Mouse (Mus musculus) heart, embryonic 13.5 days (tissue): ENCODE results near the gene Nkap. TPM values are rescaled to one million over a fixed set of nuclear protein-coding genes. Genes with fewer than 3 reads are reported as not detected.
"Not testable (repeated sequence)": the region's sequence is repeated elsewhere in the genome, so short reads cannot be mapped to it uniquely, and the experiment has no call there.

Source experiments
- ATAC-seq: fragments of 200-750 bp; cut with Nextera tagmentation; 2 replicates; pipeline ENCODE4 v1.8.0; 2017; ENCODE audit warnings: moderate TSS enrichment; ENCODE audit not compliant: insufficient number of reproducible peaks, low FRiP score, low TSS enrichment; ENCODE audit errors: extremely low read depth
- H3K27ac ChIP-seq: fragments of 300-500 bp; sonication (generic); replicated peaks from 2 replicates; pipeline ENCODE4 v1.5.1; 2015; ENCODE audit warnings: moderate library complexity, mild to moderate bottlenecking, inconsistent platforms
- H3K27me3 ChIP-seq: fragments of 300-500 bp; sonication (generic); replicated peaks from 2 replicates; pipeline ENCODE4 v1.6.1; 2015; ENCODE audit warnings: mild to moderate bottlenecking, inconsistent platforms
- H3K36me3 ChIP-seq: fragments of 300-500 bp; sonication (generic); 2 replicates; pipeline ENCODE4 v1.6.1; 2015; ENCODE audit warnings: mild to moderate bottlenecking, inconsistent platforms
- H3K4me1 ChIP-seq: fragments of 300-500 bp; sonication (generic); 2 replicates; pipeline ENCODE4 v1.6.1; 2015; ENCODE audit warnings: inconsistent platforms
- H3K4me2 ChIP-seq: fragments of 300-500 bp; sonication (generic); 2 replicates; pipeline ENCODE4 v1.6.1; 2015; ENCODE audit warnings: inconsistent platforms, mild to moderate bottlenecking, moderate library complexity
- H3K4me3 ChIP-seq: fragments of 300-500 bp; sonication (generic); 2 replicates; pipeline ENCODE4 v1.5.1; 2015; ENCODE audit warnings: moderate library complexity, mild to moderate bottlenecking, inconsistent platforms
- H3K9ac ChIP-seq: fragments of 300-500 bp; sonication (generic); 2 replicates; pipeline ENCODE4 v1.6.1; 2015; ENCODE audit warnings: inconsistent platforms, mild to moderate bottlenecking, moderate library complexity
- H3K9me3 ChIP-seq: fragments of 300-500 bp; sonication (generic); 2 replicates; pipeline ENCODE4 v1.6.1; 2016; ENCODE audit warnings: inconsistent platforms
- WGBS: fragments of 180-500 bp; shearing (Covaris S2); methylation state at CpG from one replicate; pipeline ENCODE4 v1.1.7; 2015; ENCODE audit warnings: mixed read lengths; 5-methylcytosine and 5-hydroxymethylcytosine counted together
- polyA plus RNA-seq: library from polyadenylated mRNA; unstranded; fragments of >200 nt; fragmentation: Nextera tagmentation; extraction: Ambion mirVana; gene quantifications from 2 replicates; pipeline ENCODE4 v1.2.1, GENCODE M21; 2015

The Nkap gene
- 10.1 and 11.2 TPM in 2 replicates for polyA plus RNA-seq

GRCm38 (mm10) chrX:37126671-37127358 lies at the start of gene Nkap:
Gene Nkap (plus strand): TSS chrX:37126795.
- Histone ChIP-seq H3K4me3 (peak within 1 kb of the TSS; percentile 71), H3K27me3 (no peaks in the 10 kb centered on the region), H3K4me1 (peaks cover 11% of the 10 kb centered on the region), H3K9ac (peak within 1 kb of the TSS; percentile 88), H3K9me3 (no peaks in the 10 kb centered on the region), H3K4me2 (peak within 1 kb of the TSS; percentile 66), H3K36me3 (peaks cover under 1% of the 10 kb centered on the region; the same call in 1 of the 2 replicates), H3K27ac (peak within 1 kb of the TSS; percentile 53)
- WGBS: 13% methylated on average over 58 of the region's 58 CpGs
- no peak for ATAC-seq

DNA sequence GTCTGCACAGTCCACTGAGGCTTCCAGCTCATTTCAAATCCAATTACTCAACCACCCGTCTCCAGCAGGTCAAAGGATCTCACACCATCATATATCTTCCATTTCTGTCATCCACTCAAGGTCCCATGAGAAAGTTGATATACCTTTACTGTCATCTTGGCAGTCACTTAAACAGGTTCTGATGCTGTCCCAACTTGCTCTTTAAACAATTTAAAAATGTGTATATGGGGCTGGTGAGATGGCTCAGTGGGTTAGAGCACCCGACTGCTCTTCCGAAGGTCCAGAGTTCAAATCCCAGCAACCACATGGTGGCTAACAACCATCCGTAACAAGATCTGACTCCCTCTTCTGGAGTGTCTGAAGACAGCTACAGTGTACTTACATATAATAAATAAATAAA lies 46.2 kb upstream of the Nkap start:
- Histone ChIP-seq H3K4me1 (peaks cover 10% of the 10 kb centered on the region), H3K36me3 (peaks cover 26% of the 10 kb centered on the region)
- not testable (repeated sequence) for ATAC-seq, H3K27ac ChIP-seq, H3K4me3 ChIP-seq, H3K27me3 ChIP-seq, H3K9me3 ChIP-seq, H3K9ac ChIP-seq, H3K4me2 ChIP-seq
- 72% methylated on average over 4 of the region's 4 CpGs for WGBS

DNA sequence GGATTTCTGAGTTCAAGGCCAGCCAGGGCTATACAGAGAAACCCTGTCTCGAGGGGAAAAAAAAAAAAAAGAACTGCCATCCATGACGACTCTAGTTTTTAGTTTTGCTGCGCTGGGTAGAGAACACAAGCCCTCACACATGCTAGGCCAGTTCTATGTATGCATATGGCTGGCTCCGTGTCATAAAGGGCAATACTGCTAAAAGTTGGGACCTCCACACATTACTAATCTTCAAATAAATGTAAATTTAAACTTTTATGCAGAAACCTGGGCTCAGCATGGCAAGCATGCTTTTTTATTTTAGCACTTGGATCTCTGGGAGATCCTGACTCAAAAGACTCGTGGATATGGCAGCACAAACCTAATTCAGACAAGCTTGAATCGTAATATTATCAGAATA lies 45.4 kb upstream of the Nkap start:
- 52% methylated on average over 6 of the region's 6 CpGs for WGBS

GRCm38 (mm10) chrX:37084318-37084926 lies 42.2 kb upstream of the Nkap start:
- peak overlapping the region; percentile 91 for H3K27ac ChIP-seq
- peaks cover 10% of the 10 kb centered on the region for H3K4me1 ChIP-seq
- H3K4me3 ChIP-seq: peak overlapping the region; percentile 69
- H3K9me3 ChIP-seq: no peaks in the 10 kb centered on the region
- no peaks in the 10 kb centered on the region for H3K27me3 ChIP-seq
- peak overlapping the region; percentile 76 for H3K4me2 ChIP-seq
- ATAC-seq: no peak
- 10% methylated on average over 19 of the region's 19 CpGs for WGBS
- H3K9ac ChIP-seq: peak overlapping the region; percentile 89
- H3K36me3 ChIP-seq: peaks cover 26% of the 10 kb centered on the region

More for the DNA sequence above, 45.4 kb upstream of the Nkap start:
- Histone ChIP-seq H3K9me3 (no peaks in the 10 kb centered on the region), H3K9ac (no peak overlapping the region), H3K27me3 (no peaks in the 10 kb centered on the region), H3K4me3 (no peak overlapping the region), H3K36me3 (peaks cover 26% of the 10 kb centered on the region), H3K4me2 (no peak overlapping the region), H3K4me1 (peaks cover 10% of the 10 kb centered on the region), H3K27ac (no peak overlapping the region)
- ATAC-seq: no peak

GRCm38 (mm10) chrX:37084927-37085660 lies 41.5 kb upstream of the Nkap start, which contains the start of gene Rpl39:
Gene Rpl39 (minus strand): TSS chrX:37085402.
- no peaks in the 10 kb centered on the region for H3K9me3 ChIP-seq
- peak within 1 kb of the TSS; percentile 76 for H3K4me2 ChIP-seq
- H3K4me3 ChIP-seq: peak within 1 kb of the TSS; percentile 69
- peak within 1 kb of the TSS; percentile 89 for H3K9ac ChIP-seq
- no peaks in the 10 kb centered on the region for H3K27me3 ChIP-seq
- peaks cover 26% of the 10 kb centered on the region for H3K36me3 ChIP-seq
- 11% methylated on average over 37 of the region's 38 CpGs for WGBS
- H3K27ac ChIP-seq: peak within 1 kb of the TSS; percentile 91
- peaks cover 10% of the 10 kb centered on the region for H3K4me1 ChIP-seq
- ATAC-seq: peak; percentile 90

DNA sequence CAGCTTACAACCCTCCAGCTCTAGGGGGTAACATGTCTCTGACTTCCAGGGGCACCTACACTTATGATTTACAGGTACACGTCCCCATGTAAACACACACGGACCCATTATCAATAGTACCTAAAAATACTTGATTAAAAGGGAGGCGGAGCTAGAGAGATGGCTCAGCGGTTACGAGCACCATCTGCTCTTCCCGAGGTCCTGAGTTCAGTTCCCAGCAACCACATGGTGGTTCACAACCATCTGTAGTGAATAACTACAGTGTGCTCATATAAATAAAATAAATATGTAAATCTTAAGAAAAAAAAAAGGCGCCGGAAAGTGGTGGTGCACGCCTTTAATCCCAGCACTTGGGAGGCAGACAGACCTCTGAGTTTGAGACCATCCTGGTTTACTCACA lies 40.9 kb upstream of the Nkap start:
- peak overlapping the region; percentile 71 for H3K9ac ChIP-seq
- ATAC-seq: no peak
- H3K4me1 ChIP-seq: peaks cover 10% of the 10 kb centered on the region
- H3K27me3 ChIP-seq: no peaks in the 10 kb centered on the region
- peak overlapping the region; percentile 69 for H3K4me3 ChIP-seq
- peak overlapping the region; percentile 76 for H3K4me2 ChIP-seq
- peak overlapping the region; percentile 91 for H3K27ac ChIP-seq
- WGBS: 19% methylated on average over 9 of the region's 9 CpGs
- H3K9me3 ChIP-seq: no peaks in the 10 kb centered on the region
- H3K36me3 ChIP-seq: peaks cover 26% of the 10 kb centered on the region

- Histone ChIP-seq H3K9me3 (no peaks in the 10 kb centered on the region), H3K27me3 (no peaks in the 10 kb centered on the region), H3K4me3 (no peak overlapping the region), H3K4me1 (no peaks in the 10 kb centered on the region), H3K4me2 (no peak overlapping the region), H3K27ac (no peak overlapping the region), H3K9ac (no peak overlapping the region), H3K36me3 (peaks cover 11% of the 10 kb centered on the region)
- ATAC-seq: no peak
- 70% methylated on average over 1 of the region's 1 CpGs for WGBS
These were observed 37.8 kb upstream of the Nkap start for GRCm38 (mm10) chrX:37088778-37089177.

- no peaks in the 10 kb centered on the region for H3K27me3 ChIP-seq
- no peaks in the 10 kb centered on the region for H3K4me1 ChIP-seq
- H3K9me3 ChIP-seq: no peaks in the 10 kb centered on the region
- no peak for ATAC-seq
- 76% methylated on average over 3 of the region's 3 CpGs for WGBS
- H3K4me3 ChIP-seq: no peak overlapping the region
- H3K27ac ChIP-seq: no peak overlapping the region
- peaks cover 29% of the 10 kb centered on the region for H3K36me3 ChIP-seq
- H3K9ac ChIP-seq: no peak overlapping the region
- no peak overlapping the region for H3K4me2 ChIP-seq
These were observed 35.1 kb upstream of the Nkap start for GRCm38 (mm10) chrX:37091457-37091856.

- Histone ChIP-seq H3K27me3 (no peaks in the 10 kb centered on the region), H3K4me1 (no peaks in the 10 kb centered on the region), H3K9me3 (no peaks in the 10 kb centered on the region), H3K4me3 (no peak overlapping the region), H3K36me3 (peaks cover 54% of the 10 kb centered on the region), H3K9ac (no peak overlapping the region), H3K4me2 (no peak overlapping the region), H3K27ac (no peak overlapping the region)
- no peak for ATAC-seq
- 93% methylated on average over 11 of the region's 11 CpGs for WGBS
These were observed 31.4 kb upstream of the Nkap start for GRCm38 (mm10) chrX:37095106-37095768.

- Histone ChIP-seq H3K4me2 (no peak overlapping the region), H3K4me3 (no peak overlapping the region), H3K27ac (no peak overlapping the region), H3K9me3 (no peaks in the 10 kb centered on the region), H3K36me3 (peaks cover 62% of the 10 kb centered on the region), H3K4me1 (no peaks in the 10 kb centered on the region), H3K27me3 (no peaks in the 10 kb centered on the region), H3K9ac (no peak overlapping the region)
- no peak for ATAC-seq
- 82% methylated on average over 3 of the region's 3 CpGs for WGBS
These were observed 27.9 kb upstream of the Nkap start for GRCm38 (mm10) chrX:37098681-37099080.

DNA sequence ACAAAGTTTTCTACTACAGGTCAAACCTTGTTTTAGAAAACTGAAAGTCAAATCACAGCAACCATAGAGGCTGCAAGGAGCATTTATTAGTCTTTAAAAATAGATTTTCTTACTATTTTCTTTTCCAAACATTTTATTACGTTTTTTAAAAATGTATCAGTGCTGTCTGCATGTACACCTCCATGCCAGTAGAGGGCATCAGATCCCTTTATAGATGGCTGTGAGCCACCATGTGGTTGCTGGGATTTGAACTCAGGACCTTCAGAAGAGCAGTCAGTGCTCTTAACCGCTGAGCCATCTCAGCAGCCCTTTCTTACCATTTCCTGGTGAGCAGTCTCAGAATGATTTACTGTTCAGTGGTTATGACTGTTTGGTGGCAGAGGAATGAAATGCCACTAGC lies 22.8 kb upstream of the Nkap start:
- H3K27me3 ChIP-seq: no peaks in the 10 kb centered on the region
- peaks cover 46% of the 10 kb centered on the region for H3K36me3 ChIP-seq
- no peaks in the 10 kb centered on the region for H3K9me3 ChIP-seq
- no peak overlapping the region for H3K27ac ChIP-seq
- no peak overlapping the region for H3K9ac ChIP-seq
- H3K4me3 ChIP-seq: no peak overlapping the region
- WGBS: 75% methylated on average over 2 of the region's 2 CpGs
- no peaks in the 10 kb centered on the region for H3K4me1 ChIP-seq
- ATAC-seq: no peak
- no peak overlapping the region for H3K4me2 ChIP-seq
